Mouse (Mus musculus) mesoderm, embryonic 11.5 days (tissue): ENCODE measurements around the gene Hnrnpr.

Experiments
- DNase-seq: peaks from one replicate; pipeline ENCODE4 v3.0.0-alpha.2; 2012; ENCODE audit warnings: low read depth, low spot score

Gene Hnrnpr

GRCm38 (mm10) chr4:136308355-136308754 is 2.4 kb upstream of the Hnrnpr start:
- no peak for DNase-seq

DNA sequence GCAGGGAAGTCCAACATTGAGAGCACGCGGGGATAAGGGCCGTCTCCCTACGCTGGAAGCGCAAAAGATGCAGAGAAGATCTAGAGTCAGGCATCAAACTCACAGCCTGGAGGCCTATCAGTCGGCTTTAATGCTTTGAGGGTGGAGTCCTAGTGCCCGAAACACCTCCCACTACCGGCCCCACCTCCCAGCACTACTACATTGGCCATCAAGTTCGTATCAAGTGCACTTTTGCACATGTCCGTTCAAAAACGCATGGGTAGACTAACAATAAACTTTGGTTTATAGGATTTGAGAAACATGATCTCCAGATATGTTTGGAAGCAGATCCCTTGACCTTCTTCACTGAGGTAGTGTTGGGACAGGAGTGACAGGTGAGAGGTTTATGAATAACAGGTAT is 962 bp upstream of the Hnrnpr start:
- peak; percentile 67 for DNase-seq

GRCm38 (mm10) chr4:136311042-136311999 is 579 bp downstream of the Hnrnpr start:
- DNase-seq: peak; percentile 50

- DNase-seq: no peak
These were observed 1.9 kb downstream of the Hnrnpr start for GRCm38 (mm10) chr4:136312616-136313015.

DNA sequence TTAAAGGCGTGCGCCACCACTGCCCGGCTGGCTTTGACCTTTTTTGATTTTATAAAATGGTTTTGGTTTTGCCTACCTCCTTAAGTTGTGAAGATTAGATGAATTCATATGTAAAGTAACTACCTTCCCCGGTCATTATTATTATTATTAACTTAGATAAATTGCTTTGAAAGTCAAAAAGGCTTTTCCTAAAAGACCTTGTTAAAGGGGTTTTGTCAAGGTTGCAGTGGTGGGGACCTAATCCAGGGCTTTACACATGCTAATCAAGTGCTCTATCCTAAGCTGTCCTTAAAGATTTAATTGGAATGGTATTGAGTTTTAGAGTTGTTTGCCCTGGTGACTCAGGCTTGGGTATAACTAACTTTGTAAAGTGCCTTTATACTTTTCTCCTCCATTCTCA is 6.9 kb downstream of the Hnrnpr start:
- DNase-seq: no peak

- no peak for DNase-seq
These were observed 9.3 kb downstream of the Hnrnpr start for GRCm38 (mm10) chr4:136320016-136320415.

DNA sequence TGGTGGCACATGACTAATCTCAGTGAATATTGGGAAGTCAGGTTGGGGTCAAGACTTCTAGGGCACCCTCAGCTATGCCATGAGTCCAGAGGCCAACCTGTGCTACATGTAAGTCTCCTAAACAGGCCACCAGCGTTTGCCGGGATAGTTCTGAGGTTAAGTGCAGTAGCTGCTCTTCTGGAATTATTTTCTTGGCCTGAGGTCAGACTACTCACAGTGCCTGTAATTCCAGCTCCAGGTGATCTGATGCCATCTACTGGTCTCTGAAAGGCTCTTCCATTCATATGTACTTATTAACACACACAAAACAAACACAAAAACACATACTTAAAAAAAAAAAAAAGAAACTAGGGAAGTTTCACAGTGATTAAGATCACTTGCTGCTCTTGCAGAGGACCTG is 13.5 kb downstream of the Hnrnpr start:
- no peak for DNase-seq

- DNase-seq: no peak
These were observed 16.5 kb downstream of the Hnrnpr start for GRCm38 (mm10) chr4:136327238-136327637.

DNA sequence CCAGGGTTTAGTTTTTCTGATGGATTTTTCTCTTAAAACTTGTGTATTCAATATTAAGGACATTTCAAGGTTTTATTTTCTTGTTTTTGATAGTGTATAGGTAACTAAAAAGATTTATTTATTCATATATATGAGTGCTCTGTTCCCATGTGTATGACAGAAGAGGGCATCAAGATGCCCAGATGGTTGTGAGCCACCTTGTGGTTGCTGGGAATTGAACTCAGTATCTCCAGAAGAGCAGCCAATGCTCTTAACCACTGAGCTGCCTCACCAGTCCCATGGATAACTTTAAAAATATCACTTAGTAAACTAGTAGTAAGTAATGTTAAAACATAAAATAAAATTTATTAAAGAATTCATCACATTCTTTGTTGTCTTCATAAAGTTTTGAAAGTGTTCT is 17.4 kb downstream of the Hnrnpr start:
- DNase-seq: no peak

GRCm38 (mm10) chr4:136331709-136332108 is 21.0 kb downstream of the Hnrnpr start:
- no peak for DNase-seq

- DNase-seq: no peak
These were observed 22.4 kb downstream of the Hnrnpr start for GRCm38 (mm10) chr4:136333191-136333590.

DNA sequence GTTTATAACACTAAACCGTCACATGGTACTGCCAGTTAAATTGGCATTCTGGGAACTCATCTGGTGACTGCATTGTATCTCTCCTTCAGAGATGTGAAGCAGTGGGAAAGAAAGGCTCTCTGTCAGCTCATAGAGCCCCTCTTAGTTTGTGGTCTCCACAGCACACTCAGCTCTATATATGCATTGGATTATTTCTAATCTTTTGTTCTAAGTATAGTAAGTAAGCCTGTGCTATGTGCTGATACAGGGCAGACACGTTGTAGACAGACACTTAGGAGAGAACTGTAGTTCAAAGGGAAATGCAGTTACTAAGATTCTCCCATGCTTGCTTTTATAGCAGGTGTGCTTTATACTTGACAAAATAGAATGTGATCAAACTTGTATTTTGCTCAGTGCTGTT is 24.3 kb downstream of the Hnrnpr start:
- no peak for DNase-seq

DNA sequence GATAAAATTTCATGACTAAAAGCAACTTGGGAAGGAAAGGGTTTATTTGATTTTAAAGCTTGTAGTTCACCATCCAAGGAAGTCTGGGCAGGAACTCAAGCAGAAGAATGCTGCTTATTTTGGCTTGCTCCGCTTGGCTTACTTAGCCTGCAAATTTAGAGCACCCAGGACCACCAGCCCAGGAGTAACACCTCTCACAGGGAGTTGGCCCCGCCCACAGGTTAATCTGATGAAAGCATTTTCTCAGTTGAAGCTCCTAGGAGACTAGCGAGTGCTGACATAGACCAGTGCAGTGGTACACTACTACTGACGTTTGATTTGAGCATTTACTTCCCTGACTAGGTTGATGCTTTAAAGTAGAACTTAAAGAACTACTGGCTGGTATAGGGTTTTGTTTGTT is 26.4 kb downstream of the Hnrnpr start:
- no peak for DNase-seq

DNA sequence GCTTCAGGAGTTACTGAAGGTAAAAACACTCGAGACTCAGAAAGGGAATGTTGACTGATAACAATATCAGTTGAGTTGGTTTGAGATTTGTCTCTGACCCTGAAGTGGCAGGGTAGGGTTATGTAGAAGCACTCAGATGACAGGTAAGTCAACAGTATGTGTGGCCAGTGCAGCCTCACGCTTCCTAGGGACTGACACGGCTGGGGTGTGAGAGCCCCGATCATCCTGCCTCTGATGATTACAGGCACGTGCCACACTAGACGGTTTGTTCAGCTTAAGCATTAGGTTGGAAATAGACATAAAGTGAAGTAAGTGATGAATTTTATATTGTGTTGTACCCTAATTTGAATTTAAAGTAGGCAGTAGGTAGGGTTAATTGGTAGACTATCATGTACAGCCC is 38.9 kb downstream of the Hnrnpr start:
- DNase-seq: no peak

DNA sequence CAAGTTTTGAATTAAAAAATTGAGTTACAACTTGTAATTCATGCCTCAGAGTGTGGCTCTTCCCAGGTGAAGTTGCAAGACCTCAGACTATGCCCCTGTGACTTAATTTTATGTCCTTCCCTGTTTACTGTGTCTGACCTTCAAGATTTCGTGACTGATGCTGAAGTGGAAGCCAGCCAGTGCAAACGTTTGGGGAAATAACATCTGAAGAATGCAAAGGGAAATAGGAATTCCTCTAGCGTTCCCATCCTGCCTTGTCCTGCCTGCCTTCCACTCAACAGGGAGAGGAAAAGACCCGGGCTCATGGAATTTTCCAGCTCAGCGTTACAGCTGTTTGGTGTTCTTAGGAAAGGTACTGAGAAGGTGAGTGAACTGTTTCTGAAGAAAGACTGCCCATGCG is 46.3 kb downstream of the Hnrnpr start:
- no peak for DNase-seq

- no peak for DNase-seq
These were observed 46.7 kb downstream of the Hnrnpr start for GRCm38 (mm10) chr4:136357429-136357828.

DNA sequence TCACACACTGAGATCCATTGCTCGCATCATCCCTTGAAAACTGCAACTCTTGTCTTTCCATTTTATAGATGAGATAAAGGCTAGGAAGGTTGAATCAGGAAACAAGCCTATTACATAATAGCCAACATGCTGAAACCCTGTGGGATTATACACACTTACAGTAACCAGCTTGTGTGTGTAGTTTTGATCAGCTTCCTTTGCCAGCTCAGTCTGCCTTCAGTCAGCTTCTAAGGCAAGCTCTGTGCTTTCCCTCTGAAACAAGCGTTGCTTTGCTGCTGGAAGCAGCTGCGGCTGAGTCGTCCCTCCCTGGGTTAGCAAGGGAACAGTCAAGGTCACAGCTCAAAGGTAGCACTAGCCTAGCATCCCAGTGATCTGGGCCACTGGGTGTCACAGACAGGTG is 57.1 kb downstream of the Hnrnpr start:
- no peak for DNase-seq

GRCm38 (mm10) chr4:136369727-136370126 is 59.0 kb downstream of the Hnrnpr start:
- DNase-seq: peak; percentile 84

DNA sequence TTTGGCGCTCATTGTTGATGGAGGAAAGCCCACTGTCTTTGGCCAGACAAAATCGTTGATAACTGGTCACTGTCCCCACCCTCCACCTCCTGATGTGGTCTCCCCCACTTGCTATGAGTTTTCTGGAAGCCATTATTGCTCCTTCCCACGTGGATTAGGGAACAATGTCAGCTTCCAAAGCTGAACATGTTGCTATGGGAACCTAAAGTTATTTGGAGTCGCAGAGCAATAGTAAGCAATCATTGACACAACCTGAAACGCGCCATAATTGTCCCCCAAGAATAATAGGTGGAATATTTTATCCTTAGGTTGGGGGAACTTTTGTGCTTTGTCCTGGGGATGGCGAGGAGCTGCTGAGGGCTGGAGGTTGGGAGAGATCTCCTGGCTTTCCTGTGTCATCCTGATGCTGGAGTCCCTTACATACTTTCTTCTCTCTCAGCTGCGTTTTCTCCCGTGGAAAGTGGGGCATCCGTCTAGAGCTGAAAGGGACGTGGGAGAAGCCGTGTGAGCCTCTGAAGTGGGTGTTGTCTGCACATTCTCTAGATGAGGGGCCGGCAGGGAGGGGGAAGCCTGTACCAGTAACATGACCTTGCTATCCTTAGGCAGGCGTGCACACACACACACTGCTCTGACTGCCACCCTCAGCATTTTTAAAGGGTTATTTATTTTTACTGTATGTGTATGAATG is 62.9 kb downstream of the Hnrnpr start:
- no peak for DNase-seq

- DNase-seq: no peak
These were observed 66.3 kb downstream of the Hnrnpr start for GRCm38 (mm10) chr4:136377001-136377400.

DNA sequence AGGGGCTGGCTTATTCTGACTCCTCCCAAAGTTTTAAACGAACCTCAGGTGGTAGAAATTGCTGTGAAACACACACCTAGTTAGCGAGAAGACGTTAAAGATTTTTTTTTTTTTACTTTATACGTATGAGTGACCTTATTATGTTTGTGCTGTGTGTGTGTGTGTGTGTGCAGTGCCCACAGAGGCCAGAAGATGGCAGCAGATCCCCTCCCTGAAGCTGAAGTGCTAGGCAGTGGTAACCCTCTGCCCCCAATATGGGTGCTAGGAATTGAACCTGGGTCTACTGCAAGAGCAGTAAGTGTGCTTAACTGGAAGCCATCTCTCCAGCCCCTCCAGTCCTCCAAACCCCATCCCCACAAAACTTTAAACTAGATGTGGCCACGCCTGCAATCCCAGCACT is 72.3 kb downstream of the Hnrnpr start:
- no peak for DNase-seq

DNA sequence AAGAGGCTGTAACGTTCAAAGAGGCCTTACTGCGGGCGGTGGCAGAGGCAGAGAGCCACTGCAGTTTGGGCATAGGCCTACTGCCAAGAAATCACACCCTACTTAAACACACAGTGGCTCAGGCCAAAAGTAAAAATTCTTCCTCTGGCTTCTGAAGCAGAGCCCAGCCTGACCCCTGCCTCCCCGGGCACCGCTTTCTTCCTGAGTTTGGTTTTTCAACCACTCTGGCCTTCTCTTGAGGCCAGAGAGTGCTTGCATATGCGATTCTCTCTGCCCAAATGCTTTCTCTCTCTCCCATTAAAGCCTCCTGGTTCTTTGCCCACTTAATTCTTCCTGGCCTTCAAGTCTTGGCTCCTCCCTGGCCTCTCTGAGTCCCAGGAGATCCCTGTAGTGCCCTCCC is 73.1 kb downstream of the Hnrnpr start:
- DNase-seq: no peak

DNA sequence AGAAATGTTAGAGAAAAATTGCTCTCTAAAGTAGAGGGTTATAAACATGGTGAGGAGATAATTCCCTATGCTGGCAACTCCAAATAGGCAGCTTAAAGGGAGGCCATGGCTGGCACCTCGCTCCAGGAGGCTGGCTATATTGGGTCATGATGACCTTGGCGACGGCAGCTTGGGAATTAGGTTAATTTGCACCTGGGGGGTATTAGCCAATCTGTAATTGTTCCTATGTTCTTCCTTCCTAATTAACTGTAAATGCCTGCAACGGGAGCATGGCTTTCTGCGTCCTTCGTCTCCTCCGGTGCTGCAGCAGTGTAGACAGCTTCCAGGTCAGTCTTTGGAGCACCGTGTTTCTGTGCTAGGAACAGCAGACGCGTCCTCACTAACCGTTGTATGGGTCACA is 76.5 kb downstream of the Hnrnpr start:
- DNase-seq: no peak
